Mouse (Mus musculus) limb, embryonic 10.5 days (tissue): ENCODE results near the gene Amph. TPM values are rescaled to one million over a fixed set of nuclear protein-coding genes. Genes with fewer than 3 reads are reported as not detected.

ENCODE experiments used
- DNase-seq: peaks from one replicate; pipeline ENCODE4 v3.0.0-alpha.2; 2017; ENCODE audit warnings: low spot score
- H3K27ac ChIP-seq: fragments of 300-500 bp; sonication (generic); 2 replicates; pipeline ENCODE4 v1.5.1; 2016; ENCODE audit warnings: mild to moderate bottlenecking
- H3K27me3 ChIP-seq: fragments of 300-500 bp; sonication (generic); 2 replicates; pipeline ENCODE4 v1.6.1; 2016; ENCODE audit warnings: low read depth, mild to moderate bottlenecking; ENCODE audit not compliant: poor library complexity, severe bottlenecking
- H3K36me3 ChIP-seq: fragments of 300-500 bp; sonication (generic); 2 replicates; pipeline ENCODE4 v1.6.1; 2016; ENCODE audit warnings: mild to moderate bottlenecking, moderate library complexity
- H3K4me1 ChIP-seq: fragments of 300-500 bp; sonication (generic); 2 replicates; pipeline ENCODE4 v1.6.1; 2016
- H3K4me3 ChIP-seq: fragments of 300-500 bp; sonication (generic); 2 replicates; pipeline ENCODE4 v1.5.1; 2016; ENCODE audit warnings: mild to moderate bottlenecking, moderate library complexity
- H3K9me3 ChIP-seq: fragments of 300-500 bp; sonication (generic); replicated peaks from 2 replicates; pipeline ENCODE4 v1.6.1; 2016; ENCODE audit warnings: mild to moderate bottlenecking
- WGBS: fragments of 180-500 bp; shearing (Covaris S2); methylation state at CpG from one replicate; pipeline ENCODE4 v1.1.7; 2016; 5-methylcytosine and 5-hydroxymethylcytosine counted together
- polyA plus RNA-seq: library from polyadenylated mRNA; unstranded; fragments of >200 nt; fragmentation: Nextera tagmentation; extraction: Ambion mirVana; gene quantifications from 2 replicates; pipeline ENCODE4 v1.2.1, GENCODE M21; 2016

Gene Amph
- polyA plus RNA-seq, 1 experiment from 2014 or later, result 1.0 TPM

DNA sequence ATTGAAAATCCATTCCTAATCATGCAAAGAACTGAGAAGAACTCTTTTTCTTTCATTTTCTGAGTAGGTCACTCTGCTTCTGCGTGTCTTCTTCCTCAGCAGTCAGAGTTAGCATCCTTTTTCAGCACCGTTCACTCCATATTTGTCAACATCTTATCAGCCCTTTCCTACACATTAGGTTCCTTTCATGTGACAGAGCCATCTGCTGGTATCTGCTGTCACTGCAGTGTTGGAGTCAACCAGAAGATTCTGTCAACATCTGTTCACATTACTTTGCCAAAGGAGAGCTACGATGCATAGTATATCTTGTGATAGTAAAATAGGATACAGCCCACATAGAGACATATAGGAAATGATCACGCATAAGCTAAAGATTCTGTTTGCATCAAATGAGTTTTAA is 185.8 kb downstream of the Amph start:
- no peak overlapping the region for H3K4me3 ChIP-seq
- H3K27ac ChIP-seq, result no peak overlapping the region
- WGBS, result 47% methylated on average over 4 of the region's 4 CpGs
- peaks cover 19% of the 10 kb centered on the region for H3K4me1 ChIP-seq
- no peaks in the 10 kb centered on the region for H3K9me3 ChIP-seq
- no peak for DNase-seq
- no peaks in the 10 kb centered on the region for H3K36me3 ChIP-seq
- no peaks in the 10 kb centered on the region for H3K27me3 ChIP-seq

DNA sequence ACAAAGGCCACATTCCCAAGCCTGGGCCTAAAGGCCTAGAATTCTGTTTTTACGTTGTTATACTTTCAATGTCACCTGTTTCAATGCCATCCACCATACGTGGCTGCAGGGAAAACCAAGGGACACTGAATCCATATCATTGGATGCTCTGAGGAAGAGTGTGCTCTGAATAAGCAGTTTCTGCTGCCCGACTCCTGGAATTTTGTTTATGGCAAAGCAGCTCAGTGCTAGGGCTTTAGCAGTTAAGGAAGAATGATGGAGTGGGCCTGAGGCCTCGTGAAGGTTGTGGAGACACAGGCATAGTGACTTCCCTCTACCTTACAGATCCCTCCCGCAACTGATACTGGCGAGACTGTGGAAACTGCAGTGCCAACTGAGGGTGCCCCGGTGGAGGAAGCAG is 189.2 kb downstream of the Amph start:
- peaks cover 11% of the 10 kb centered on the region for H3K4me1 ChIP-seq
- no peak for DNase-seq
- H3K27ac ChIP-seq, result peak overlapping the region; percentile 14; the same call in 1 of the 2 replicates
- WGBS, result 70% methylated on average over 7 of the region's 7 CpGs
- no peaks in the 10 kb centered on the region for H3K36me3 ChIP-seq
- no peaks in the 10 kb centered on the region for H3K9me3 ChIP-seq
- H3K27me3 ChIP-seq, result no peaks in the 10 kb centered on the region
- no peak overlapping the region for H3K4me3 ChIP-seq

- Histone ChIP-seq H3K36me3 (no peaks in the 10 kb centered on the region), H3K27me3 (no peaks in the 10 kb centered on the region), H3K4me3 (no peak overlapping the region), H3K27ac (no peak overlapping the region), H3K4me1 (peaks cover 11% of the 10 kb centered on the region), H3K9me3 (no peaks in the 10 kb centered on the region)
- 49% methylated on average over 5 of the region's 5 CpGs for WGBS
- DNase-seq, result peak; percentile 40
Measured at GRCm38 (mm10) chr13:19137932-19138331, 189.9 kb downstream of the Amph start.

GRCm38 (mm10) chr13:19138550-19138949 is 190.5 kb downstream of the Amph start:
- no peaks in the 10 kb centered on the region for H3K36me3 ChIP-seq
- H3K4me1 ChIP-seq, result peaks cover 11% of the 10 kb centered on the region
- 93% methylated on average over 2 of the region's 2 CpGs for WGBS
- no peak overlapping the region for H3K27ac ChIP-seq
- H3K4me3 ChIP-seq, result no peak overlapping the region
- no peaks in the 10 kb centered on the region for H3K27me3 ChIP-seq
- no peaks in the 10 kb centered on the region for H3K9me3 ChIP-seq
- no peak for DNase-seq

- Histone ChIP-seq H3K9me3 (no peaks in the 10 kb centered on the region), H3K4me3 (no peak overlapping the region), H3K4me1 (peaks cover 11% of the 10 kb centered on the region), H3K36me3 (no peaks in the 10 kb centered on the region), H3K27ac (no peak overlapping the region), H3K27me3 (no peaks in the 10 kb centered on the region)
- WGBS, result 91% methylated on average over 7 of the region's 7 CpGs
- DNase-seq, result no peak
Measured at GRCm38 (mm10) chr13:19139104-19139503, 191.1 kb downstream of the Amph start.

GRCm38 (mm10) chr13:19139771-19140170 is 191.8 kb downstream of the Amph start:
- H3K4me1 ChIP-seq, result peaks cover 11% of the 10 kb centered on the region
- H3K4me3 ChIP-seq, result no peak overlapping the region
- no peaks in the 10 kb centered on the region for H3K36me3 ChIP-seq
- 91% methylated on average over 1 of the region's 1 CpGs for WGBS
- H3K27ac ChIP-seq, result no peak overlapping the region
- no peak for DNase-seq
- H3K9me3 ChIP-seq, result no peaks in the 10 kb centered on the region
- no peaks in the 10 kb centered on the region for H3K27me3 ChIP-seq

DNA sequence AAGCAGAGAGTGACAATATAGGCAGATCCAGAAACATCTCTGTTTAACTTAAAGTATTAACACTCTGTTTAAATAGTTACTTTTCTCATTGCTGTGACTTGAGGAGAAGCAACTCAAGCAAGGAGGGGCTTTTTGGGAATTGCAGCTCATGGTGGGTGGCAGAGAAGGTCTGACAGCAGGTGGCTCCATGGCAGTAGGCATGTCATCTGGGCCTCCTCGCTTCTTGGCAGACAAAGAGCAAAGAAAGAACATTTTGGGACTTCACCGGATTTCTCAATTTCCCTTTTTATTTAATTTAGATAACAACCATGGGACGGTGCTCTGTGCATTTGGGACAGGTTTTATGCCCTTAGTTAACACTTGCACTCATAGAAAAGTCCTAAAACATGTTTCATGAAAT is 195.8 kb downstream of the Amph start:
- no peak for DNase-seq
- Histone ChIP-seq H3K27me3 (no peaks in the 10 kb centered on the region), H3K36me3 (no peaks in the 10 kb centered on the region), H3K4me3 (no peak overlapping the region), H3K27ac (no peak overlapping the region), H3K9me3 (no peaks in the 10 kb centered on the region), H3K4me1 (no peaks in the 10 kb centered on the region)
- WGBS, result 94% methylated on average over 3 of the region's 3 CpGs

DNA sequence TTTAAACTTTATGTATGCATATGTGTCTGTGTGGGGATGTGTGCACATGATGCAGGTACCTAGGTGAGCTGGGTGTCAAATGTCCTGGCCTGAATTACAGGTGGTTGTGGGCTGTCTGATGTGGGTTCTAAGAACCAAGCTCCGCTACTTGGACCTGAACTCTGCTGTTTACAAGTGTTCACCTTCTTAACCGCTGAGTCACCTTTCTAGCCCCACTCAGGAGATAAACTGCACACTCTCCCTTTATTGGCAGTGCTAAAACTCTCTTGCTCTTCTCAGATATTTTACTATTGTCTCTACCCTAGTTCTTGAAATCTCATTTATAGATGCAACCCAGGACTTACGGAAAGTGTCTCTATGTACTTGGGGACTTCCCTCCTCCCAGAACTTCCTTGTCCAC is 199.5 kb downstream of the Amph start:
- Histone ChIP-seq H3K27ac (no peak overlapping the region), H3K27me3 (no peaks in the 10 kb centered on the region), H3K36me3 (no peaks in the 10 kb centered on the region), H3K9me3 (no peaks in the 10 kb centered on the region), H3K4me1 (no peaks in the 10 kb centered on the region), H3K4me3 (no peak overlapping the region)
- WGBS, result 91% methylated on average over 3 of the region's 3 CpGs
- DNase-seq, result no peak

DNA sequence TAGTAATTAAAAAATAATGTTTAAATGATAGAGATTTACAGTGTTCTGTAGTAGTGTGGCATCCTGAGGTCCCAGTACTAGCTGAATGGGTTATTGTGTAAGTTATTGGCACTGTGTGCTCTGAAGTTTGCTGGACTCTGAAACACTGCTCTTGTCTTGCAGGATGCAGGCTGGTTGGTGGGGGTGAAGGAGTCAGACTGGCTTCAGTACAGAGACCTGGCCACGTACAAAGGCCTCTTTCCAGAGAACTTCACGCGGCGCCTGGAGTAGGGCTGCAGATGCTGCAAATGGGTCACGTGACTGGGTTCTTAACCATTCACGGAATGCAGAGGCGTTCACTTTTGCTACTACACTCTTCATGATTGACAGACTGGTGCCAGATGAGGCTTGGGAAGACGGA is 201.6 kb downstream of the Amph start:
- no peak overlapping the region for H3K4me3 ChIP-seq
- WGBS, result 93% methylated on average over 8 of the region's 8 CpGs
- H3K4me1 ChIP-seq, result no peaks in the 10 kb centered on the region
- DNase-seq, result no peak
- H3K36me3 ChIP-seq, result no peaks in the 10 kb centered on the region
- no peak overlapping the region for H3K27ac ChIP-seq
- no peaks in the 10 kb centered on the region for H3K27me3 ChIP-seq
- H3K9me3 ChIP-seq, result no peaks in the 10 kb centered on the region

- WGBS, result 92% methylated on average over 12 of the region's 12 CpGs
Measured at GRCm38 (mm10) chr13:19150438-19151301, 202.7 kb downstream of the Amph start.

GRCm38 (mm10) chr13:19152126-19152525 is 204.1 kb downstream of the Amph start:
- Histone ChIP-seq H3K27me3 (no peaks in the 10 kb centered on the region), H3K9me3 (no peaks in the 10 kb centered on the region), H3K27ac (no peak overlapping the region), H3K4me3 (no peak overlapping the region), H3K36me3 (no peaks in the 10 kb centered on the region), H3K4me1 (no peaks in the 10 kb centered on the region)
- DNase-seq, result no peak
- 92% methylated on average over 3 of the region's 3 CpGs for WGBS

More at GRCm38 (mm10) chr13:19150438-19151301, 202.7 kb downstream of the Amph start:
- Histone ChIP-seq H3K36me3 (no peaks in the 10 kb centered on the region), H3K27me3 (no peaks in the 10 kb centered on the region), H3K4me1 (no peaks in the 10 kb centered on the region), H3K4me3 (no peak overlapping the region), H3K9me3 (no peaks in the 10 kb centered on the region), H3K27ac (no peak overlapping the region)
- no peak for DNase-seq

- 40% methylated on average over 4 of the region's 4 CpGs for WGBS
- no peaks in the 10 kb centered on the region for H3K4me1 ChIP-seq
- H3K27me3 ChIP-seq, result no peaks in the 10 kb centered on the region
- DNase-seq, result no peak
- no peaks in the 10 kb centered on the region for H3K9me3 ChIP-seq
- H3K4me3 ChIP-seq, result no peak overlapping the region
- H3K36me3 ChIP-seq, result no peaks in the 10 kb centered on the region
- no peak overlapping the region for H3K27ac ChIP-seq
Measured at GRCm38 (mm10) chr13:19158484-19158883, 210.5 kb downstream of the Amph start.

DNA sequence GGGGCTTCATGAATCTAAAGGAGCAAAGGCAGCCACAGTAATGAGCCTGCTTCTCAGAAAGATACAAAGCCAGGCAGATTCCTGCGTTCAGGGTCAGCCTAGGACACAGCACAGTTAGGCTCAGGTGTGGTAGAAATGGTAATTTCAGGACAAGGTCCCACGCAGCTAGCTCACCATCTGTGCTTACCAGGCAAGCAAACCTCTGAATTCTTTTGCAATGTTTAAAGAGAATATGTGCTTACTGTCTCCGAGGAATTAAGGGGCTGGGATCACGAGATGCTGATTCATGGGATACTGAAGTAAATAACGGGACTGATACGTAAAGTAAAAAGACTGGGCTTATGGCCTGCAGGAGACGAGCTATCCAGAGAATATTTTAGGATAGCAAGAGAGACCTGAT is 212.6 kb downstream of the Amph start:
- Histone ChIP-seq H3K4me1 (no peaks in the 10 kb centered on the region), H3K27ac (no peak overlapping the region), H3K27me3 (no peaks in the 10 kb centered on the region), H3K4me3 (no peak overlapping the region), H3K9me3 (no peaks in the 10 kb centered on the region), H3K36me3 (no peaks in the 10 kb centered on the region)
- WGBS, result 89% methylated on average over 7 of the region's 7 CpGs
- DNase-seq, result no peak

- no peaks in the 10 kb centered on the region for H3K27me3 ChIP-seq
- no peaks in the 10 kb centered on the region for H3K36me3 ChIP-seq
- DNase-seq, result no peak
- no peak overlapping the region for H3K27ac ChIP-seq
- WGBS, result 71% methylated on average over 7 of the region's 7 CpGs
- no peaks in the 10 kb centered on the region for H3K4me1 ChIP-seq
- H3K9me3 ChIP-seq, result no peaks in the 10 kb centered on the region
- no peak overlapping the region for H3K4me3 ChIP-seq
Measured at GRCm38 (mm10) chr13:19161111-19161510, 213.1 kb downstream of the Amph start.
